Mouse (Mus musculus) lung, postnatal 0 days (tissue): ENCODE results near the gene Mecr. TPM values are rescaled to one million over a fixed set of nuclear protein-coding genes. Genes with fewer than 3 reads are reported as not detected.
A peak's percentile ranks its signal among the peaks of the same experiment; 100 is the strongest.

Experiments used
- ATAC-seq: fragments of 200-750 bp; cut with Nextera tagmentation; 2 replicates; pipeline ENCODE4 v1.8.0; 2017; ENCODE audit warnings: moderate library complexity
- DNase-seq: peaks from one replicate; pipeline ENCODE4 v3.0.0-alpha.2; 2016; ENCODE audit warnings: low spot score
- H3K27ac ChIP-seq: fragments of 300-500 bp; sonication (generic); 2 replicates; pipeline ENCODE4 v1.5.1; 2014; ENCODE audit warnings: antibody characterized with exemption, mild to moderate bottlenecking, low read length, mixed read lengths
- H3K27me3 ChIP-seq: fragments of 300-500 bp; sonication (generic); replicated peaks from 2 replicates; pipeline ENCODE4 v1.6.1; 2014; ENCODE audit warnings: low read length, mixed read lengths; ENCODE audit not compliant: insufficient read depth
- H3K36me3 ChIP-seq: fragments of 300-500 bp; sonication (generic); 2 replicates; pipeline ENCODE4 v1.6.1; 2014; ENCODE audit warnings: low read length, mixed read lengths; ENCODE audit not compliant: insufficient read depth
- H3K4me1 ChIP-seq: fragments of 300-500 bp; sonication (generic); 2 replicates; pipeline ENCODE4 v1.6.1; 2014; ENCODE audit warnings: antibody characterized with exemption, low read depth, low read length, mixed read lengths; ENCODE audit not compliant: insufficient read depth
- H3K4me2 ChIP-seq: fragments of 300-500 bp; sonication (generic); replicated peaks from 2 replicates; pipeline ENCODE4 v1.6.1; 2014; ENCODE audit warnings: low read depth, mild to moderate bottlenecking, low read length, moderate library complexity, mixed read lengths
- H3K4me3 ChIP-seq: fragments of 300-500 bp; sonication (generic); 2 replicates; pipeline ENCODE4 v1.5.1; 2014; ENCODE audit warnings: low read depth, low read length
- H3K9ac ChIP-seq: fragments of 300-500 bp; sonication (generic); replicated peaks from 2 replicates; pipeline ENCODE4 v1.6.1; 2014; ENCODE audit warnings: low read depth, mild to moderate bottlenecking
- H3K9me3 ChIP-seq: fragments of 300-500 bp; sonication (generic); 2 replicates; pipeline ENCODE4 v1.6.1; 2016; ENCODE audit warnings: low read length, mixed read lengths
- CTCF ChIP-seq: IDR thresholded peaks from 2 replicates; pipeline ENCODE4 v1.5.1; 2016; ENCODE audit warnings: antibody characterized with exemption, mild to moderate bottlenecking
- EP300 ChIP-seq: IDR thresholded peaks from 2 replicates; pipeline ENCODE4 v1.6.1; 2016; ENCODE audit warnings: antibody characterized with exemption, mild to moderate bottlenecking, control low read depth
- WGBS: fragments of 180-500 bp; shearing (Covaris S2); extraction: QIAGEN DNeasy Blood & Tissue Kit; methylation state at CpG from one replicate; pipeline ENCODE4 v1.1.7; 2014; 5-methylcytosine and 5-hydroxymethylcytosine counted together
- polyA plus RNA-seq: library from polyadenylated mRNA; unstranded; fragments of >200 nt; fragmentation: Nextera tagmentation; extraction: Ambion mirVana; gene quantifications from 2 replicates; pipeline ENCODE4 v1.2.1, GENCODE M21; 2015

Gene Mecr
- polyA plus RNA-seq, 1 experiment from 2014 or later: 21.2 TPM

DNA sequence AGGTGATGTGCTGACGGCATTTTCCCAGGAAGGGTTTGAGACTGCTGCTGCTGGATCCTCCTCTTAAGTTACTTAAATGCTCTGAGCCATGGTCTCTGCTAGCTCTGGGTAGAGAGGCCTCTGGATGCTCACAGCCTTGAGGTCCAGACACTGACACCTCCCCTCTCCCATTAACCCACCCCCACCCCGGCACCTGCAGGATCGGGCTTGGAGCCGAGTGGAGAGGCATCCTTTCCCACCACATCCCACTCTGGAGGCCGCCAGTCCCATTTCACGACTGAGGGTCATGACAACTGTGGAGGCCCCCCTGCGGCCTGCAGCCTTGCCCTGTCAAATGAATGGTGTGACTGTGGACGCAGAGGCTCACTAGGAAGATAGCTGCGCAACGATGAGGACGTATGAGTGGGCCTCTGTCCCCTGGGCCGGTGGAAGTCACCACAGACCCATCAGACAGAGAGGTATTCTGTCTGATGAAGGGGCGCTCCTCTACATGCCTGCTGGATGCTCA lies 72.6 kb downstream of the Mecr start:
- no peak for DNase-seq
- H3K9me3 ChIP-seq: no peaks in the 10 kb centered on the region
- no peak overlapping the region for H3K4me2 ChIP-seq
- H3K27ac ChIP-seq: no peak overlapping the region
- no peak overlapping the region for H3K9ac ChIP-seq
- no peak for TF ChIP-seq EP300
- no peak for TF ChIP-seq CTCF
- H3K4me1 ChIP-seq: peaks cover 7% of the 10 kb centered on the region
- no peak overlapping the region for H3K4me3 ChIP-seq
- H3K36me3 ChIP-seq: no peaks in the 10 kb centered on the region
- peaks cover 19% of the 10 kb centered on the region for H3K27me3 ChIP-seq
- ATAC-seq: no peak
- 32% methylated on average over 13 of the region's 13 CpGs for WGBS

DNA sequence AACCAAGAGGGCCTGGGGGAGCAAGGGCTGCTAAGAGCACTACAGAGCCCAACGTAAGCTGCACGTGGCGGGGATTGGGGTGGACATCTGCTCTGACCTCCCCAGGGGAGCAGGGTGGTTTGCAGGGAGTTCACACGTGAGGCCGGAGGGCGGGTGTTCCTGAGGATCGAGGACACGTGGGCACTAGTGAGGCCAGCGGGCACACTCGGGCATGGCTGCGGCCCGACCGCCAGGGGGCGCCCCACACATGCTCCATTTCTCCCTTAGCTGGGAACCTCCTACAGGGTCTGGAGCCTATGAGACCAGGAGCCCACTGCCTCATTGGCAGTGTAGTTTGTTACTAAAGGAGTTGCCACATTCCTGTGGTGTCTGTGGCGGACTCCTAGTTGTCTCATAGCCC lies 73.2 kb downstream of the Mecr start:
- Histone ChIP-seq H3K4me2 (no peak overlapping the region), H3K27ac (no peak overlapping the region), H3K9ac (no peak overlapping the region), H3K9me3 (no peaks in the 10 kb centered on the region), H3K4me3 (no peak overlapping the region), H3K27me3 (peaks cover 19% of the 10 kb centered on the region), H3K36me3 (no peaks in the 10 kb centered on the region), H3K4me1 (peaks cover 4% of the 10 kb centered on the region)
- no peak for TF ChIP-seq EP300
- TF ChIP-seq CTCF: peak; percentile 94
- peak; percentile 47 for ATAC-seq
- DNase-seq: peak; percentile 81
- WGBS: 6% methylated on average over 12 of the region's 15 CpGs

DNA sequence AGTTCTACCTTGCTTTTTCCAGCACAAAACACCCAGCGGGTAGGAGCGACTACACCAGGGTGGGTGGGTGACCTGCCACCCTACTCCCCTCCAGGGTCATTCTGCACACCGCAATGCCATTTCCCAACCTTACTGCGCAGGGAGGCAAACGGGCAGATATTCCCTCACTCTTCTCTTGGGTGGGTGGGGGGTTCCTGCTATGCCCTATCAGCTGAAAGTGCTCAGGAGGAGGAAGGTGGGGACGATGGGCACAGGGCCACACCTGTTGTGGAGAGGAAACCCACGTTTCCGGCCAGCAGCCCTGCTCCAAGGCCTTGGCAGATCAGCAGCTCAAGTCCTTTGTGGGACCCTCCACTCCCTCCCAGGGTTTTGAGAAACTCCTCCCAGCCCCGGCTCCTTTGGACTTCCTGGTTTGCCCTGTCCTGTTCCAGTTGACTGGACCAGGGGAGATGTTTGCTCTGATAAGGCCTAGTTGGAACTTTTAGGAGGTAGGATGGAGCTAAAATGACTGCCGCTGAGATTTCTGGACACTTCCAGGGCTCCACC lies 73.8 kb downstream of the Mecr start:
- TF ChIP-seq CTCF (no peak), EP300 (no peak)
- no peak overlapping the region for H3K4me2 ChIP-seq

More for the DNA sequence above, 73.8 kb downstream of the Mecr start:
- Histone ChIP-seq H3K4me3 (no peak overlapping the region), H3K4me1 (peaks cover 4% of the 10 kb centered on the region), H3K27ac (no peak overlapping the region), H3K9me3 (no peaks in the 10 kb centered on the region), H3K9ac (no peak overlapping the region), H3K27me3 (peaks cover 26% of the 10 kb centered on the region), H3K36me3 (no peaks in the 10 kb centered on the region)
- WGBS: 68% methylated on average over 10 of the region's 10 CpGs
- DNase-seq (no peak), ATAC-seq (no peak)

Other genes starting within 250 kb of the Mecr start
- 8.5 and 9.3 TPM in 2 replicates for gene Ptpru, start 5.2 kb upstream of the Mecr start, polyA plus RNA-seq
- 62.6 TPM in 2 replicates for gene Srsf4, start 30.1 kb downstream of the Mecr start, polyA plus RNA-seq
- 1.3 and 1.8 TPM in 2 replicates for gene Tmem200b, start 78.3 kb downstream of the Mecr start, polyA plus RNA-seq
- 0.15 and 0.18 TPM in 2 replicates for gene Gm10300, start 231.2 kb downstream of the Mecr start, polyA plus RNA-seq
- 29.9 and 32.5 TPM in 2 replicates for gene Epb41, start 231.9 kb downstream of the Mecr start, polyA plus RNA-seq